Mouse (Mus musculus) natural killer cell, adult 2 months (primary cell): ENCODE measurements around the gene Gpc6.

ENCODE experiments used
- DNase-seq, 2 experiments: peaks; one replicate each; pipeline ENCODE4 v3.0.0; 2022; ENCODE audit warnings: low spot score in 2 of 2

Gene Gpc6

DNA sequence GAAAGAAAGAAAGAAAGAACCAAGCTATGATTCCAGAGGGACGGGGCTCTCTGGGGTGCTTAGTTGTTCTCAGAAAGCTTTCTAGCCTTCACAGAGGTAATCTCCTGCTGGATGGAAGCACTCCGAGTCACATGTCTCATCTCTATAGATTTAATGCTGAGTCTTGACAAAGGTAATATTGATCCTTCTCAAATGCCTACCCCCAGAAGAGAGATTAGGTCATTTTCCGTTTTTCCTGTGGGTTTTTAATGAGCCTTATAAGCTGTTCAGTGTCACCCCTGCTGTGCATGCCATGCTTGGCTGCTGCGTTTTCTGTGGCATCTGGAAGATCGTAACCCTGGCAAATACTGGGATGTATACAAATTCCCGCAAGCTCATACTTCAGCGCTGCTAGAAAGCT is 527.0 kb downstream of the Gpc6 start:
- no peak for DNase-seq

DNA sequence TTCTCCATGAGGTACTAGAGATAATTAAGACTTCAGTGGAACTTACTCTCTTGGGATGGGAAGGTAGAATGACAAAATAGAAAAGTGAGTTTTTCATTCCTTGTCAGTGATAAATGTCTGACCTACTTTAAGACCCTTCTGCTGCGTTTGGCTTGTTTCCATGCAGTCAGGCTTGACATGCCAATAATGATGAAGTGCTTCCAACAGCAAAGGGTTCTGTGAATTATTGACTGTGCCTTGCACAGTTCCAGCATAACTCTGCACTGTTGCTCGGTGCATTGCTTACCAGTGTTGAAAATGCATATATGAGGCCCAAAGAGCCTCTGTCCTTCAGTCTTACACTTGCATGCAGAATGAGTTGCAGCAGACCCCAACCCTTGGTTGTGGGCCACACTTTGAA is 548.3 kb downstream of the Gpc6 start:
- no peak for DNase-seq

DNA sequence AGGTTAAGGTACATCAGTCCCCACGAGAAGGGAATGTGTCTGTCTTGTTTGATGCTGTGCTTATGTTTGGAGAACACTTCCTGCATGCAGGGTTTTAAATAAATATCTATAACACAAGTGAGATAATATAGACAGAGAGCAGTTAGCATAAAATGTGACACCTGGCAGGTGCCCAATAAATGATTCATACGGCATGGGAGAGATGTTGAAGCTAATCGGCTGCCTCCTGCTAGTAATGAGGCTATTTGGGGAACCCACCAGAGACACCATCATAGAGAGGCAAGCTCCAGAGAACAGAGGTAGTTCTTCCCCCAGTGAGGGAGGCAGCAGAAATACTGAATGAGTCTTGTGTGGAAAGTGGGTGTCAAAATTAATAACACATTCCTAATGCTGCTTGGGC is 553.8 kb downstream of the Gpc6 start:
- DNase-seq = no peak

DNA sequence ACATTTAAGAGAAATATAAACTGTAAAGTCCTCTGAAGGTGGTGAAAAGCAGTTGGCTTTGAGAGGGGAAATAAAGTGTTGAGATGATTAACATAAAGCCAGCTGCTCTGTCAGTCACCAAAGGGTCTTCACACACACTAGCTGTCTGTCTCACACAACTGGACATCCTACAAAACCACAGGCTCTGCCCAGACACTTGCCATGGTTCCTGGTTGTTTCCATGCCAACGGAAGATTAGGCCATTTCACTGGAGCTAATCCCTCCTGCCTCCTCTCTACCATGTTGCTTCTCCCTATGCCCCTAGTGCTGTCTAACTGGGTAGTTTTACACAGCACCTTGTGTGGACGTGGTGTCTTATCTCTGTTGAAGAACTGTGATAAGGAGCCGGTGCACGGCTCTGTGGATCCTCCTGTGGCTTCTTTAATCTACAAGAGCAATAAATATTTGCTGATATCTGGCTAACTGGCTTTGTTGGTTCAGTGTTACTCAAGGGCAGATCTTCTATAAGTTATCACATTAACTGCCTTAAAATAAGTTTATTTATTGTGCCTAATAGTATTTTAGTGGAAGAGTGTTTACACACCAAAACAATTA is 562.1 kb downstream of the Gpc6 start:
- no peak for DNase-seq

DNA sequence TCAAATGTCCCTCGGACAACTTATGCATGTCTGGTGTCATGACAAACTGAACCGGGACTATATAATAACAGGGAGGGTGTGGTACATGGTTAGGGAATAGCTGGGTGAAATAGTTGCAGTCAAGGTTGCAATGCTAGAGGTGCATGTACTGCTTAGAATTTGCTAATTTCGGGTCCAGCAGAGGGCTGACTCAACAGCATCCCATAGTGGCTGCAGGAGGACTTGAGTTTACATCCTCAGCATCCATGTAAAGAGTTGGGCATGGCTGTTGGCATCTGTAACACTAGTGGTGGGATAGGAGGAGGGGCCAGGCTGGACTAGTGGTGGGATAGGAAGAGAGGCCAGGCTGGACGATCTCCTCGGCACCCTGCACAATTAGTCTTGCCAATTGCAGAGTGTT is 565.4 kb downstream of the Gpc6 start:
- DNase-seq = no peak

DNA sequence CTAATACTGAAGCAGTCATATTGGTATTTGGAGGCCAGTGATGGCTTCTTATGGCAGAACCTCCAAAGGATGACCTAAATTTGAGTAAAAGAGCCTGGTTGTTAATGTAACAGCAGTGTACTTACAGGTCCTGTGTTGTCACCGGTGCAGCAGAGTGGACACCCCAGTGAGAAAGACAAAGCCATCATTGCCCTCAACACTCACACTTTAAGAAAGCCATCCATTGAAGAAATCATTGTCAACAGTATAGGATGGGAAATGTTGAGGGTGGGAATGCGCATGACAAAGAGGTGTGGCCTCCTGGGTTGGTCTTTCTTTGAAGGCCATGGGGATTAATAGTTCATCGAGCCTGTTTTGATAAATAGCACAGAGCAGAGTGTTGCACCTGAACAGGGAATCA is 570.0 kb downstream of the Gpc6 start:
- no peak for DNase-seq

- DNase-seq = no peak
Measured at GRCm38 (mm10) chr14:117498785-117499184, 573.7 kb downstream of the Gpc6 start.

DNA sequence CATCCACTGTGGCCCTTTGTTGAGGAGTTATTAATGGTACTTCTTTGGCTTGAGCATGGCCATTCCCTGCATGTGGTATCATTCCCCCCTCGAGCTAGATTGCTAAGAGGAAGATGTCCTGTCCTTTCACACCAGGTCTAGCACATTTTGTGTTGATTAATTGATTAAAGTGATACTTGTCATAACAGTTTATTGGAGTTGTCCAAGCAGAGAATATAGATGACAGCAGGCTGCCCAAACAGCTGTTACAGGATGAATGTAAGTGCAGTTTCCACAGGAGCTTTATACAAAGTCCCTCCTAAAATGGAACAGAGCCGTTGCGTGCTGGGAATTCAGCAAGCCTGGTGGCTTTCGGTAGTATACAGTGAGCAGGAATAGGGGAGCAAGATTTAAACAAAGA is 574.2 kb downstream of the Gpc6 start:
- no peak for DNase-seq

DNA sequence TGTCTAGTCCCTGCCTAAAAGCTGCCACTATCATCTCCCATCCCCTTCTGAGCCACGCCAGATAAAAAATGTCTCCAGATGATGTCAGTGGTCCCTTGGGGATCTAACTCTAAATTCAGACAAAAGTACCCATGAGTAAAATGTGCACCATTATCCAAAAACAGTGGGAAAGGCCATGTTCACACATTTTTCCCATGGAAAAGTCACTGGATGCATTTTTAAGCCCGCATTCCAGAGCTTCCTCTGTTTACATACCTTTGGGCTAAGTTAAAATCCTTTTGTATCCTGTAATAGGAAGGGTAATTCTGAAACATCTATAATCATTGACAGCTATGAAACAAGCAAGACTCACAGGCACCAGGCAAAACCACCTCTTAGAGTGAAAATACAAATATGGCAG is 589.7 kb downstream of the Gpc6 start:
- DNase-seq = no peak

GRCm38 (mm10) chr14:117519574-117519973 is 594.5 kb downstream of the Gpc6 start:
- DNase-seq = no peak

GRCm38 (mm10) chr14:117520706-117521105 is 595.6 kb downstream of the Gpc6 start:
- DNase-seq = no peak

GRCm38 (mm10) chr14:117525133-117525532 is 600.0 kb downstream of the Gpc6 start:
- no peak for DNase-seq

DNA sequence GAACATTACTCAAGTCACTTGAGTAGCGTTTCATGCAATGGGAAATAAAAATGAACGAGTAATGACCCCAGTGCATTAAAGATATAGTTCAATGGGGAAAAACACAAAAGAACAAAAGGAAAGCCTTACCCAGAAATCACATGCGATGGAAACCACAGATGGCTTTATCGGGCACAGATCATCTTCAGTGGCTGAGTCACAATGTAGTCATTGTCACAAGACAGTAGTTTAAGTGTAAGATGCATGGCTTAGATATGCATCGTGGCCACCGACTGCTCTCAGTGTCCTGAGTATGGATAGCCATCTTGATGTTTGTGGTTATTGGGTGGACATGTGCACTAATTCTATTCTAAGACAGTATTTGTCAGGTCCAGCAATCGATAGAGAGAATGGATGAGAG is 601.9 kb downstream of the Gpc6 start:
- DNase-seq = no peak

GRCm38 (mm10) chr14:117529439-117529838 is 604.3 kb downstream of the Gpc6 start:
- DNase-seq = no peak

DNA sequence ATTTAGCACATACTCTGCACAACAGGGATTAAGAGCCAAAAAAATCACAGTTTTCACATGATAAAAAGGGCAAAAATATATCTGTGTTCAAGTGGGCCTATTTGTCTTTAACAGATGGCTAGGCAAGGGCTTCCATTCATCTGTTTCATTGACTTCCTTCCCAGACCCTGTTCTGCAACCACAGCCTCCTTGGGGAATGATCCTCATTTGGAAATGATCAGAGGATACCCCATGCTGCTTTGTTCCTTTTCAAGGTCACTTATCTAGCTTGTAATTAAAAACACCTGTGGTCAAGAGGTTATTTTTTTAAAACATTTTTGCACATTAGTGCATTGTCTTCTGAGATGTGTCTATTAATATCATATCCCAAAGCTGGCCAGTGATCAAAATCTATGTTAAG is 627.7 kb downstream of the Gpc6 start:
- no peak for DNase-seq

DNA sequence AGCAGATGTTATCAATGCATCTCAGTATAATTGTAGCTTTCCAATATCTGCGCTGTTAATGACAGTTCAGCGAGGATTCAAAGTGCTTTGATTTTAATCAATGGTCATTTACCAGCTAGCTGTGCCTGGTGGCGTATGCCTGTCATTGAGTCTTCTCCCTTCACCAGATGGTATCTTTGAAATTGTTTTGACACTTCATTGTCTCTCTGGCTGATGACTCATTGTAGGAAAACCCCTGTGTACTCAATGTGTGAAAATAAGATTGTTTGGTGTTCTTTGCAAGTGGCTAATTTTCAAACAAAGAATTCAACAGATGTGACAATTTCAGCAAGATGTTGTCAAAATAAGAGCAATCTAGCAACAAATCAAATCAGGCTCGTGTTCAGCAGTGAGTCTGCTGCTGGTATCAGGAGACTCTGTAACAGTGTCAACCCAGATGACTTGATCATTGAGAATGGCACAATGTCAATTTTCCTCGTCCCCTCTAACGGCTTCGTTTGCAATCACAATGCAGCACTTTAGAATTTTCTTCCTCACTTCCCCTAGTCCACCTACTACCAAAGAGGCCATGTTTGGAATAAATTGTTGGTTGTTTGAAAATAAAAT is 631.7 kb downstream of the Gpc6 start:
- no peak for DNase-seq

DNA sequence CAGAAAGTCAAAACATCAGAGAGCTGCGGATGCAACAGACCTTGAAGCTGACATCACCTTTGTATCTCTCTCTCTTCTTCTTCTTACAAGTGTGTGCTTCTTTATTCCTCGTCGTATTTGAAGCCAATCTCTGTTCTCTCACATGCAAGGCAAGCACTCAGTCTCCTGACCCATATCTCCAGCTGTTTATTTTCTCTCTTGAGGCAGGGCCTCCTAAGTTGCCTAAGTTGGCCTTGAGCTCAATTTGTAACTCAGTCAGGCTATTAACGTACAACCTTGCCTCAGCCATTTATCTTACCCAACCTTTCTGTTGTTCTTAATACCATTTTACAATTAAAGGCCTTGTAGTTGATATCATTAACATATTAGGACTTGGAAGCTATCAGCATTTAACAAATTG is 637.0 kb downstream of the Gpc6 start:
- no peak for DNase-seq

- no peak for DNase-seq
Measured at GRCm38 (mm10) chr14:117569278-117569677, 644.2 kb downstream of the Gpc6 start.

GRCm38 (mm10) chr14:117572213-117572612 is 647.1 kb downstream of the Gpc6 start:
- no peak for DNase-seq

DNA sequence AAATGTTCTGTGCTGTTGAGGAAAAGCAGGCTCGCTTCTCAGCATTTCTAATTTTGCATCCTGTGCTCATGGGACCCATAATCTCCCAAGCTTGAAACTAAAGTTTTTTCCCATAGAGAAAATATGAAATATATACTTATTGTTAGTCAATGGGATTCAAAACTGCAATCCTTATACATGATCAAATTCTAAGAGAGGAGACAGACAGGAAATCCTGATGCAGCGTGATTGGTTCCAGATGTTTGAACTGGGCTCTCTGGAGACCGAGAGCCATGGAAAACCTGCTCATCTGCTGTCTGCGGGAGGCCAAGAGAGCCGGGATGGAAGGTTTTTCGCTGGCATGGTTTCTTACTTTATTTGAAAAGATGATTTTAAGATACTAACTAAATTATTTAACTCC is 649.1 kb downstream of the Gpc6 start:
- DNase-seq = no peak

- DNase-seq = no peak
Measured at GRCm38 (mm10) chr14:117581740-117582139, 656.6 kb downstream of the Gpc6 start.

DNA sequence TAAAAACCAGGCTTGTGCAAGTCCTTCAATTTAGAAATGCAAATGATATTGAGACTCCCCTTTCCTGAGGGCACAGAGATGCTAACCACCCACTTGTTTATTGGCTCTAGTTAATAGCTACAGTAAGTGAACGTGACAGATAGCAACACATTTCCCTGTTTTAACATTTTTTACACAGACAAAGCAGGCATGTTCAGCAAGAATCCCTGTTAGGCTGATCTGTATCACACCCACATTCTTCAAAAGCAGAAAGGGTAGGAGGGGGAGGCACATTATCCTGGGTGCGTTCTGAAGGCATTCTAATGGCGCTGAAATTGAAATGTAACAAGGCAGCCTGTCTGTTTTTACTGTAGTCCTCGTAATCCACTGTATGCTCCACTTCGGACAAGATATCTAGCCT is 674.6 kb downstream of the Gpc6 start:
- no peak for DNase-seq

DNA sequence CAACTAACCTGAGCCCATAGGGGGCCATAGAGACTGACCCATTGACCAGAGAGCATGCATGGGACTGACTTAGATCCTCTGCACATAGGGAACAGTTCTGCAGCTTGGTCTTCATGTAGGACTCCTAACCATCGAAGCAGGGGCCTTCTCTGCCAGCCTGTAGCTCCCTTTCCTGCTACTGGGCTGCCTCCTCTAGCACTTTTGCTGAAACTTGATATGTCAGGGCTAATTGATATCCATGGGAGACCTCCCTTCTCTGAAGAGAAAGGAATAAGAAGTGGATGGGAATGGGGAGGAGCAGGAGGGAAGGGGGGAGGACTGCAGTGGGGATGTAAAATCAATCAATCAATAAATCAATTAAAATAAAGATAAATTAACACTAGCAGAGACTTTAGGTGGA is 678.7 kb downstream of the Gpc6 start:
- DNase-seq = no peak

DNA sequence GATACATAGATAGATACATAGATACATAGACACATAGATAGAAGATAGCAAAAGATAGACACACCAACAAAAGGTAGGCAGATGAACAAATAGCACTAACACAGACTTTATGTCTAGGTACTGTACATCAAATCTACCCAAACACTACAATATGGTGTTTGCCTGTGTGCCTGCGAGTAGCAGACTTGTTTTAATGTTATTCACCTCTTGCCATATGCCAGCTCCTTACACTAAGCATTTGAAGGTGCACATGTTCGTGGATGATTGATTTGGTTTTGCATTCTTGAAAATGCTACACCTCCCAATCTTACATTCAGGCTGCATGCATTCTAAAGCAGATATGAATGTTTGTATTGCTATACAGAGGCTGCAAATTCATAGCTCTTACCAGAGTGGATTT is 680.6 kb downstream of the Gpc6 start:
- no peak for DNase-seq
